Comparison of ENCODE assay signal across 15 mouse cellular contexts in the genomic region with DNA sequence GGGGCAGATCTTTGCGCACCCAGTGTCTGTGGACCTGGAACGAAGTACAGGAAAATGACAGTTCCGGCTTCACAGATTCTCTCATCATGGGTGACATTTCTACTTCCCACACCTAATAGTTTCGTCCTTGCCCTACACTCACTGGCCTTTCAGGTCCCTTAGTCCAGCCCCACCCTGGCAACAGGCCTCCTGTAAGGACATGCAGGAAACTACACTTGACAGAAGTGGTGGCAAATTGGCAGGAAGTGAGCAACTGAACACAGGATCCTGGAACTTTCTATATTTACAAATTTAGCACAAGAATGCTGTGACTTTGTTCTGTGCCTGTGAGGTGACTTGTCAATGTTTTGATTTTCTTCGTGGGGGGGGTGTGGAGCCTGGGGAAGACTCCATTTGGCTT. TPM values are rescaled to one million over a fixed set of nuclear protein-coding genes. Genes with fewer than 3 reads are reported as not detected.
DNase-seq lines count a peak whose midpoint lies in the region; ATAC-seq and TF ChIP-seq lines count a peak whose summit lies in the region.
"Had no signal": no experiment of that assay in that cellular context is flagged by ENCODE, and none has a peak within 500 bp of the region (broad histone marks: within the 10 kb centered on the region; RNA-seq: fewer than 3 reads in every experiment).

No protein-coding gene starts in this region.

- 74% methylated on average over 5 of the region's 5 CpGs for WGBS in intestine, embryonic 14.5 days
- WGBS in small intestine, adult 2 months: 23% methylated on average over 5 of the region's 5 CpGs
- 89% methylated on average over 5 of the region's 5 CpGs for WGBS in forebrain, embryonic 10.5 days

- no peak for ATAC-seq in intestine, embryonic 14.5 days (replicated peaks; ENCODE audit: low FRiP score, low TSS enrichment, low read depth)
- ATAC-seq in activated CD4-positive, CD25-positive, alpha-beta regulatory T cell, adult 4 months: no peak
- ATAC-seq: forebrain, embryonic 13.5 days had no signal

- no peak for TF ChIP-seq POLR2A in small intestine, adult 2 months (IDR thresholded peaks at IDR 0.05; ENCODE audit: low read depth, low read length)

- no peaks in the 10 kb centered on the region for H3K27me3 ChIP-seq in intestine, embryonic 14.5 days (replicated peaks; ENCODE audit: control insufficient read depth, insufficient read depth, low read length)
- H3K27me3 ChIP-seq in small intestine, adult 2 months (ENCODE audit: control insufficient read depth, insufficient read depth, low read length): no peaks in the 10 kb centered on the region
- no peaks in the 10 kb centered on the region for H3K27me3 ChIP-seq in forebrain, embryonic 10.5 days (ENCODE audit: poor library complexity, severe bottlenecking)
- H3K27me3 ChIP-seq: forebrain, embryonic 13.5 days; hindbrain, embryonic 12.5 days; limb, embryonic 15.5 days had no signal

- DNase-seq in adrenal gland, adult 2 months: peak; percentile 22
- DNase-seq in adrenal gland, postnatal 4 days (ENCODE audit: low spot score in 2 of 2): no peak
- DNase-seq in intestine, embryonic 14.5 days (ENCODE audit: low spot score): no peak
- DNase-seq in kidney, postnatal 4 days: peak; percentile 1 to 29
- DNase-seq in thymus, postnatal 14 days: no peak
- DNase-seq in forebrain, embryonic 10.5 days (ENCODE audit: extremely low spot score, low spot score): no peak
- DNase-seq: cerebellum, adult 11-12 months; right cerebral cortex, adult 18-20 months had no signal

- 0 out of 2 replicates have a peak, but pooled peaks cover 3% of the 10 kb centered on the region for H3K4me1 ChIP-seq in intestine, embryonic 14.5 days (replicated peaks; ENCODE audit: control insufficient read depth, insufficient read depth, low read length)
- H3K4me1 ChIP-seq in small intestine, adult 2 months (ENCODE audit: control insufficient read depth, insufficient read depth, insufficient read length, low read length): peaks cover 12% of the 10 kb centered on the region; the same call in 1 of the 2 replicates
- no peaks in the 10 kb centered on the region for H3K4me1 ChIP-seq in forebrain, embryonic 10.5 days
- H3K4me1 ChIP-seq: embryonic facial prominence, embryonic 10.5 days; forebrain, embryonic 13.5 days; hindbrain, embryonic 12.5 days had no signal

- H3K9ac ChIP-seq in intestine, embryonic 14.5 days (ENCODE audit: low read length): no peak overlapping the region
- H3K9ac ChIP-seq: forebrain, embryonic 13.5 days; hindbrain, embryonic 12.5 days; limb, embryonic 15.5 days had no signal

- peak overlapping the region; percentile 67 for H3K27ac ChIP-seq in intestine, embryonic 14.5 days (ENCODE audit: low read depth)
- H3K27ac ChIP-seq in small intestine, adult 2 months (ENCODE audit: insufficient read depth, low read depth, low read length): peak overlapping the region; percentile 98
- H3K27ac ChIP-seq in forebrain, embryonic 10.5 days: no peak overlapping the region
- H3K27ac ChIP-seq: embryonic facial prominence, embryonic 10.5 days; forebrain, embryonic 13.5 days; hindbrain, embryonic 12.5 days; limb, embryonic 15.5 days had no signal

- no peak for TF ChIP-seq CTCF in small intestine, adult 2 months (IDR thresholded peaks at IDR 0.05; ENCODE audit: extremely low read depth, insufficient read length, insufficient replicate concordance, low read depth, low read length)

- no peak overlapping the region for H3K4me3 ChIP-seq in intestine, embryonic 14.5 days (ENCODE audit: low read depth, low read length)
- no peak overlapping the region for H3K4me3 ChIP-seq in small intestine, adult 2 months (ENCODE audit: low read depth, low read length)
- no peak overlapping the region for H3K4me3 ChIP-seq in forebrain, embryonic 10.5 days
- H3K4me3 ChIP-seq: embryonic facial prominence, embryonic 10.5 days; forebrain, embryonic 13.5 days; hindbrain, embryonic 12.5 days; limb, embryonic 15.5 days had no signal

- H3K4me2 ChIP-seq in intestine, embryonic 14.5 days (ENCODE audit: low read length): no peak overlapping the region
- H3K4me2 ChIP-seq: forebrain, embryonic 13.5 days; hindbrain, embryonic 12.5 days; limb, embryonic 15.5 days had no signal

- no peaks in the 10 kb centered on the region for H3K9me3 ChIP-seq in intestine, embryonic 14.5 days (ENCODE audit: control insufficient read depth, low read length)
- H3K9me3 ChIP-seq in forebrain, embryonic 10.5 days: no peaks in the 10 kb centered on the region
- H3K9me3 ChIP-seq: embryonic facial prominence, embryonic 10.5 days; forebrain, embryonic 13.5 days; hindbrain, embryonic 12.5 days; limb, embryonic 15.5 days had no signal

- no peaks in the 10 kb centered on the region for H3K36me3 ChIP-seq in intestine, embryonic 14.5 days (ENCODE audit: control insufficient read depth, insufficient read depth, low read length)
- H3K36me3 ChIP-seq in small intestine, adult 2 months (ENCODE audit: control insufficient read depth, insufficient read depth, low read length): no peaks in the 10 kb centered on the region
- no peaks in the 10 kb centered on the region for H3K36me3 ChIP-seq in forebrain, embryonic 10.5 days (replicated peaks)
- H3K36me3 ChIP-seq: embryonic facial prominence, embryonic 10.5 days; hindbrain, embryonic 12.5 days; limb, embryonic 15.5 days had no signal

RNA-seq across cellular contexts. Expression of a gene that starts 40.1 kb away (rescaled TPM):
- total RNA-seq in adrenal gland, adult 2 months (2021): 10 to 100 TPM; 13.3 to 17.6 TPM
- polyA plus RNA-seq in adrenal gland, adult 2 months (2012; rRNA removed): 26.1 and 30.6 TPM in 2 replicates
- total RNA-seq in adrenal gland, postnatal 4 days (2021): 10 to 100 TPM; 13.8 to 15.0 TPM
- polyA plus RNA-seq in intestine, embryonic 14.5 days (2014; fragmentation: Nextera tagmentation; extraction: Ambion mirVana): 13.9 and 15.7 TPM in 2 replicates
- polyA plus RNA-seq in small intestine, adult 2 months (2012; rRNA removed): 14.1 and 17.2 TPM in 2 replicates
- polyA plus RNA-seq in activated CD4-positive, CD25-positive, alpha-beta regulatory T cell, adult 4 months (2017; shearing (Covaris generic)): under 1 TPM in 1 of 2 experiments, not detected in 1; 0.30 TPM
- polyA plus RNA-seq in forebrain, embryonic 10.5 days (2016; fragmentation: Nextera tagmentation; extraction: Ambion mirVana): 3.0 and 3.5 TPM in 2 replicates
- total RNA-seq: megakaryocyte-erythroid progenitor cell, adult 5-6 weeks had no signal

Comparison
In these comparisons a context has a peak if more than half of its experiments do, and no peak if none do; other contexts are left out.
1. DNase-seq: peak in adrenal gland, adult 2 months (single experiment) and kidney, postnatal 4 days (2 of 2); none in adrenal gland, postnatal 4 days (0 of 2), intestine, embryonic 14.5 days (single experiment), thymus, postnatal 14 days (single experiment) and forebrain, embryonic 10.5 days (single experiment).